Mouse (Mus musculus) MEL (cell line): ENCODE measurements around the gene Crb1. TPM values are rescaled to one million over a fixed set of nuclear protein-coding genes. Genes with fewer than 3 reads are reported as not detected.

Source experiments
- DNase-seq: peaks from one replicate; pipeline ENCODE4 v3.0.0; 2011; ENCODE audit warnings: low read depth, low spot score
- H3K27ac ChIP-seq: 2 replicates; pipeline ENCODE4 v1.5.1; 2012; ENCODE audit warnings: low read depth, mild to moderate bottlenecking, control low read depth, low read length, moderate library complexity; ENCODE audit not compliant: control insufficient read depth
- H3K27me3 ChIP-seq, 2 experiments: fragments of 150-350 bp in 1 of 2; sonication (generic) in 1 of 2; 2 replicates each; pipeline ENCODE4 v1.6.1; 2012; ENCODE audit warnings: low read length in 2 of 2, mild to moderate bottlenecking in 2 of 2, improper control_type of control experiment in 1 of 2, moderate library complexity in 1 of 2; ENCODE audit not compliant: insufficient read depth in 2 of 2, control insufficient read depth in 1 of 2
- H3K36me3 ChIP-seq, 2 experiments: 2 replicates each; pipeline ENCODE4 v1.6.1; 2012 to 2014; ENCODE audit warnings: low read length in 2 of 2, improper control_type of control experiment in 1 of 2, inconsistent platforms in 1 of 2, mild to moderate bottlenecking in 1 of 2; ENCODE audit not compliant: insufficient read depth in 2 of 2, control insufficient read depth in 1 of 2
- H3K4me1 ChIP-seq, 2 experiments: fragments of 150-350 bp in 1 of 2; sonication (generic) in 1 of 2; 2 replicates each; pipeline ENCODE4 v1.6.1; 2012; ENCODE audit warnings: low read length in 2 of 2, improper control_type of control experiment in 1 of 2, mild to moderate bottlenecking in 1 of 2; ENCODE audit not compliant: insufficient read depth in 2 of 2, control insufficient read depth in 1 of 2
- H3K4me3 ChIP-seq, 2 experiments: fragments of 150-350 bp in 1 of 2; sonication (generic) in 1 of 2; 2 replicates each; pipeline ENCODE4 v1.5.1; 2012; ENCODE audit warnings: low read depth in 2 of 2, low read length in 2 of 2, mild to moderate bottlenecking in 2 of 2, moderate library complexity in 2 of 2, control low read depth in 1 of 2, improper control_type of control experiment in 1 of 2; ENCODE audit not compliant: control insufficient read depth in 1 of 2, insufficient read depth in 1 of 2
- H3K79me2 ChIP-seq: 2 replicates; pipeline ENCODE4 v1.6.1; 2012; ENCODE audit warnings: mild to moderate bottlenecking, low read length, moderate library complexity; ENCODE audit not compliant: control insufficient read depth, poor library complexity, insufficient read depth
- H3K9ac ChIP-seq: 2 replicates; pipeline ENCODE4 v1.6.1; 2012; ENCODE audit warnings: low read depth, mild to moderate bottlenecking, control low read depth, low read length, moderate library complexity; ENCODE audit not compliant: control insufficient read depth, poor library complexity, severe bottlenecking
- H3K9me3 ChIP-seq: fragments of 150-350 bp; sonication (generic); replicated peaks from 2 replicates; pipeline ENCODE4 v1.6.1; 2012; ENCODE audit warnings: mild to moderate bottlenecking, low read length, improper control_type of control experiment, moderate library complexity; ENCODE audit not compliant: insufficient read depth
- BHLHE40 ChIP-seq: IDR thresholded peaks from 2 replicates; pipeline ENCODE4 v1.6.1; 2012; ENCODE audit warnings: low read depth, mild to moderate bottlenecking, inconsistent platforms, low read length, improper control_type of control experiment, borderline replicate concordance
- CHD2 ChIP-seq: IDR thresholded peaks from 2 replicates; pipeline ENCODE4 v1.6.1; 2011; ENCODE audit warnings: low read length, improper control_type of control experiment
- CTCF ChIP-seq, 3 experiments: IDR thresholded peaks in 2 of 3; conservative IDR thresholded peaks in 1 of 3; 2 replicates each; pipeline ENCODE4 v1.5.1; 2011 to 2012; ENCODE audit warnings: low read length in 3 of 3, low read depth in 2 of 3, mild to moderate bottlenecking in 2 of 3, improper control_type of control experiment in 1 of 3, inconsistent platforms in 1 of 3, mixed read lengths in 1 of 3, moderate library complexity in 1 of 3; ENCODE audit not compliant: control insufficient read depth in 1 of 3, insufficient read depth in 1 of 3, poor library complexity in 1 of 3, severe bottlenecking in 1 of 3
- E2F4 ChIP-seq: IDR thresholded peaks from 2 replicates; pipeline ENCODE4 v1.6.1; 2011; ENCODE audit warnings: low read depth, low read length, improper control_type of control experiment, borderline replicate concordance
- EP300 ChIP-seq, 2 experiments: IDR thresholded peaks; 2 replicates each; pipeline ENCODE4 v1.6.1; 2011; ENCODE audit warnings: improper control_type of control experiment in 2 of 2, low read length in 2 of 2, low read depth in 1 of 2, mild to moderate bottlenecking in 1 of 2
- MAFK ChIP-seq: IDR thresholded peaks from 2 replicates; pipeline ENCODE4 v1.6.1; 2011; ENCODE audit warnings: low read depth, mild to moderate bottlenecking, low read length, improper control_type of control experiment, borderline replicate concordance
- MAZ ChIP-seq: IDR thresholded peaks from 2 replicates; pipeline ENCODE4 v1.6.1; 2012; ENCODE audit warnings: low read depth, mild to moderate bottlenecking, inconsistent platforms, low read length, improper control_type of control experiment
- NELFE ChIP-seq: IDR thresholded peaks from 2 replicates; pipeline ENCODE4 v1.6.1; 2011; ENCODE audit warnings: low read depth, low read length, improper control_type of control experiment
- NRF1 ChIP-seq: IDR thresholded peaks from 2 replicates; pipeline ENCODE4 v1.6.1; 2014; ENCODE audit warnings: low read depth, mild to moderate bottlenecking, inconsistent platforms, low read length, improper control_type of control experiment, moderate library complexity; ENCODE audit not compliant: poor library complexity, insufficient read depth, severe bottlenecking
- POLR2A ChIP-seq, 2 experiments: IDR thresholded peaks; 2 replicates each; pipeline ENCODE4 v1.6.1; 2011 to 2012; ENCODE audit warnings: low read length in 2 of 2, mild to moderate bottlenecking in 2 of 2, control low read depth in 1 of 2, improper control_type of control experiment in 1 of 2, low read depth in 1 of 2, moderate library complexity in 1 of 2; ENCODE audit not compliant: control insufficient read depth in 1 of 2, insufficient read depth in 1 of 2, poor library complexity in 1 of 2
- RAD21 ChIP-seq: IDR thresholded peaks from 2 replicates; pipeline ENCODE4 v1.6.1; 2011; ENCODE audit warnings: mild to moderate bottlenecking, low read depth, low read length, improper control_type of control experiment
- SIN3A ChIP-seq: IDR thresholded peaks from 2 replicates; pipeline ENCODE4 v1.6.1; 2012; ENCODE audit warnings: low read length, improper control_type of control experiment, inconsistent platforms
- SMC3 ChIP-seq: IDR thresholded peaks from 2 replicates; pipeline ENCODE4 v1.6.1; 2011; ENCODE audit warnings: low read depth, low read length, improper control_type of control experiment
- TAL1 ChIP-seq: IDR thresholded peaks from 2 replicates; pipeline ENCODE4 v1.6.1; 2012; ENCODE audit warnings: mild to moderate bottlenecking, inconsistent platforms, low read length, moderate library complexity, mixed read lengths
- TBP ChIP-seq: IDR thresholded peaks from 2 replicates; pipeline ENCODE4 v1.8.0; 2011; ENCODE audit warnings: low read depth, low read length, improper control_type of control experiment
- TCF12 ChIP-seq: IDR thresholded peaks from 2 replicates; pipeline ENCODE4 v1.6.1; 2014; ENCODE audit warnings: low read depth, mild to moderate bottlenecking, inconsistent platforms, low read length, improper control_type of control experiment, moderate library complexity
- UBTF ChIP-seq: IDR thresholded peaks from 2 replicates; pipeline ENCODE4 v1.6.1; 2012; ENCODE audit warnings: low read depth, mild to moderate bottlenecking, inconsistent platforms, low read length, improper control_type of control experiment, moderate library complexity, borderline replicate concordance; ENCODE audit not compliant: insufficient read depth
- USF1 ChIP-seq: IDR thresholded peaks from 2 replicates; pipeline ENCODE4 v1.6.1; 2014; ENCODE audit warnings: low read depth, mild to moderate bottlenecking, inconsistent platforms, low read length, improper control_type of control experiment, moderate library complexity
- ZC3H11A ChIP-seq: IDR thresholded peaks from 2 replicates; pipeline ENCODE4 v1.6.1; 2012; ENCODE audit warnings: low read depth, mild to moderate bottlenecking, inconsistent platforms, low read length, improper control_type of control experiment
- ZMIZ1 ChIP-seq: IDR thresholded peaks from 2 replicates; pipeline ENCODE4 v1.6.1; 2012; ENCODE audit warnings: low read depth, mild to moderate bottlenecking, inconsistent platforms, low read length, improper control_type of control experiment, moderate library complexity
- ZNF384 ChIP-seq: IDR thresholded peaks from 2 replicates; pipeline ENCODE4 v1.6.1; 2012; ENCODE audit warnings: low read depth, mild to moderate bottlenecking, inconsistent platforms, low read length, improper control_type of control experiment
- polyA plus RNA-seq, 2 experiments: library from polyadenylated mRNA; stranded (reverse) in 1 of 2; unstranded in 1 of 2; fragments of >175 nt in 1 of 2; fragments of >200 nt in 1 of 2; gene quantifications; 2 replicates each; pipeline versions ENCODE4 v1.2.1 to v1.2.4; 2012; ENCODE audit warnings: low replicate concordance in 2 of 2, low read depth in 1 of 2; ENCODE audit not compliant: insufficient read length in 2 of 2, insufficient read depth in 1 of 2, missing spikeins in 1 of 2
- total RNA-seq: library from RNA; depleted of rRNA; stranded (reverse); fragments of 300-350 nt; gene quantifications from 2 replicates; pipeline ENCODE4 v1.2.3, GENCODE M21; 2012

The Crb1 gene
- total and polyA plus RNA-seq, 3 experiments, result not detected

DNA sequence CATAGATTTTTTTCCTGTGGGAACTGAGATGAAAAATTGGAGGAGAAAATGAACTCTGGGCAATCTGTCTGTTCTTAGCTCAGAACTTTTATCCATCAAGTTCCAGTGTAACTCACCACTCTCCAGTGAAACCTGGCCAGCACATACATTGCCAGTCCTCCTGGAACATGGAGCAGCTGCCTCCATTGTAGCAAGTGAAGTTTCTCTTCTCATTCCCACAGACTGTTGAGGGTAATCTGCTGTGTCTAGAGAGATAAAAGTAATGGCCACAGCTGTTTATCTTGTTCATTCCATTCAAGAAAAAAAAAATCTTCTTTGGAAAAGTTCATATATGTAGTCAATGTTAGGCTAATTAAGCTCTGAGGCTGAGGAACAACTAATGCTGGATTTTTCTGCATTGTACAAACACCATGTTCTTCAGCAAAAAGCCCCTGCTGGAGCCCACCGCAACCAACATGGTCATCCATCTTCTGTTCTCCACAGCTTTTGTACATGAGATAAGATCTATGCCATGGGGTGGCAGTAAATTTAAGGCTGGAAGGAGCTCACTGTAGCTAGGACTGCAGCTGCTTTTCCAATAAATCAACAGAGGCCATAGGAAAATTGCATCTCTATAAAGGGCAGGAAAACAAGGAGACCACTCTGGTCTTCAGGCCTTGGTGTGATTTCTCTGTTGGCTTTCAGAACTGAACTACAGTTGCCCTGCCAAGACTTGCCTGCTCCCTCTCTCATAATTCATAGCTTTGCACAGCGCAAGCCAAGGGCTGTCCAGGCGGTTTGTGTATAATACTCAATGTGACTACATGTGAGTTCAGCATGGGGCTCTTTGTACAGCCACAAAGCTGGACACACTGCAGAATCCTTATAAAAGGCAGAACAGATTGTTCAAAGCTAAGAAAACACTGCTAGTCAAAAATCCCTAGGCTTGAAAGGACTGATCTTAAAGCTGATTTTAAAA lies 142.0 kb downstream of the Crb1 start:
- Histone ChIP-seq H3K36me3 (no peaks in the 10 kb centered on the region), H3K4me1 (no peaks in the 10 kb centered on the region), H3K9ac (no peak overlapping the region), H3K4me3 (no peak overlapping the region), H3K9me3 (no peaks in the 10 kb centered on the region), H3K27ac (no peak overlapping the region), H3K79me2 (no peaks in the 10 kb centered on the region), H3K27me3 (0 out of 4 replicates have a peak, but pooled peaks cover 0 to 2% of the 10 kb centered on the region in 2 experiments)
- no peak for DNase-seq
- TF ChIP-seq RAD21, result no peak
- TF ChIP-seq SIN3A, result no peak
- no peak for TF ChIP-seq BHLHE40
- TF ChIP-seq, all 39 proteins: peak for 0

DNA sequence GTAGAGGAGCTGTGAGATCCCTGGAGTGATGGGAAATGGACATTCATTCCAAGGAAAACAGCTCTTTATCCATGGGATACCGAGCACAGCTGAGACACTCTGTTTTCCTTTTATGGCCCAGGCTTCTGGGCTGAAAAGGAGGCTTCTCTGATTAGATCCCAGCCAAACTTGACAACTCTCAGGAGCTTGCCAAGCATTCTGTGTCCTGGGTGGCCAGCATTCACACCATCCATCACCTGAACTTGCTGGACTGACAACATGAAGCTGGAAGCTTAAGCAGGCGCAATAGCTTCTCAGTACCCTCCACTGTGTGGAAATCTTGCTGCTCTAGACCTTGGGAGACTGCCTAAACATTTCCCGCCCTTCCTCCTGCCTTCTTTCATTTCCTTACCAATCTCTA lies 144.3 kb downstream of the Crb1 start:
- H3K4me3 ChIP-seq, result no peak overlapping the region
- 0 out of 4 replicates have a peak, but pooled peaks cover 0 to 2% of the 10 kb centered on the region in 2 experiments for H3K27me3 ChIP-seq
- no peaks in the 10 kb centered on the region for H3K4me1 ChIP-seq
- H3K36me3 ChIP-seq, result no peaks in the 10 kb centered on the region
- H3K9me3 ChIP-seq, result no peaks in the 10 kb centered on the region
- no peak for TF ChIP-seq EP300 (IDR thresholded peaks at IDR 0.05; ENCODE audit: low read depth in 1 of 2, low read length in 2 of 2)
- TF ChIP-seq MAFK, result no peak
- no peak for TF ChIP-seq UBTF
- no peak for TF ChIP-seq ZC3H11A
- no peak for TF ChIP-seq ZNF384
- no peak for TF ChIP-seq E2F4
- TF ChIP-seq SIN3A, result no peak
- TF ChIP-seq SMC3, result no peak
- TF ChIP-seq NRF1, result no peak
- TF ChIP-seq NELFE, result no peak
- no peak for TF ChIP-seq TBP
- TF ChIP-seq USF1, result no peak
- no peak for TF ChIP-seq ZMIZ1
- TF ChIP-seq MAZ, result no peak
- TF ChIP-seq CTCF (IDR thresholded peaks at IDR 0.05 in 2 of 3, conservative IDR thresholded peaks at IDR 0.05 in 1 of 3; ENCODE audit: control insufficient read depth in 1 of 3, insufficient read depth in 1 of 3, low read depth in 2 of 3, low read length in 3 of 3, poor library complexity in 1 of 3, severe bottlenecking in 1 of 3), result no peak
- no peak for TF ChIP-seq TAL1
- TF ChIP-seq TCF12, result no peak
- no peak for TF ChIP-seq CHD2
- no peak for TF ChIP-seq POLR2A (IDR thresholded peaks at IDR 0.05; ENCODE audit: control insufficient read depth in 1 of 2, insufficient read depth in 1 of 2, low read depth in 1 of 2, low read length in 2 of 2, poor library complexity in 1 of 2)
- DNase-seq, result no peak
- no peaks in the 10 kb centered on the region for H3K79me2 ChIP-seq
- H3K27ac ChIP-seq, result no peak overlapping the region
- no peak overlapping the region for H3K9ac ChIP-seq
